Mouse (Mus musculus) small intestine, adult 2 months (tissue): ENCODE data around the gene Atg4d. TPM values are rescaled to one million over a fixed set of nuclear protein-coding genes. Genes with fewer than 3 reads are reported as not detected.

Experiments used
- H3K27ac ChIP-seq: fragments of 200-500 bp; 2 replicates; pipeline ENCODE4 v1.5.1; 2012; ENCODE audit warnings: low read depth, low read length, control low read depth, inconsistent platforms; ENCODE audit not compliant: insufficient read depth
- H3K27me3 ChIP-seq: fragments of 200-500 bp; 2 replicates; pipeline ENCODE4 v1.6.1; 2012; ENCODE audit warnings: mild to moderate bottlenecking, moderate library complexity, low read length, inconsistent platforms; ENCODE audit not compliant: control insufficient read depth, insufficient read depth
- H3K36me3 ChIP-seq: fragments of 200-500 bp; 2 replicates; pipeline ENCODE4 v1.6.1; 2012; ENCODE audit warnings: mild to moderate bottlenecking, low read length, control low read depth, inconsistent platforms; ENCODE audit not compliant: control insufficient read depth, insufficient read depth
- H3K4me1 ChIP-seq: fragments of 200-500 bp; 2 replicates; pipeline ENCODE4 v1.6.1; 2012; ENCODE audit warnings: low read length, inconsistent platforms, mixed read lengths; ENCODE audit not compliant: control insufficient read depth, insufficient read depth, insufficient read length
- H3K4me3 ChIP-seq: fragments of 200-500 bp; 2 replicates; pipeline ENCODE4 v1.5.1; 2012; ENCODE audit warnings: low read depth, mild to moderate bottlenecking, control low read depth, inconsistent platforms, low read length, moderate library complexity
- CTCF ChIP-seq: fragments of 200-500 bp; IDR thresholded peaks from 2 replicates; pipeline ENCODE4 v1.5.1; 2012; ENCODE audit warnings: low read depth, mild to moderate bottlenecking, control low read depth, inconsistent platforms, low read length, moderate library complexity, mixed read lengths; ENCODE audit not compliant: insufficient replicate concordance, insufficient read length; ENCODE audit errors: extremely low read depth
- POLR2A ChIP-seq: fragments of 200-500 bp; IDR thresholded peaks from 2 replicates; pipeline ENCODE4 v1.6.1; 2012; ENCODE audit warnings: low read depth, mild to moderate bottlenecking, control low read depth, inconsistent platforms, low read length, moderate library complexity
- WGBS: fragments of 180-500 bp; shearing (Covaris S2); methylation state at CpG from one replicate; pipeline ENCODE4 v1.1.7; 2018; 5-methylcytosine and 5-hydroxymethylcytosine counted together
- polyA plus RNA-seq: library from polyadenylated mRNA; depleted of rRNA; stranded (reverse); fragments of >200 nt; gene quantifications from 2 replicates; pipeline ENCODE4 v1.2.3, GENCODE M21; 2012

Gene Atg4d
- polyA plus RNA-seq, 1 experiment = 144 TPM

GRCm38 (mm10) chr9:21274336-21274735, 9.2 kb downstream of the Atg4d start:
- Histone ChIP-seq H3K27ac (no peak overlapping the region), H3K4me3 (no peak overlapping the region), H3K27me3 (no peaks in the 10 kb centered on the region), H3K36me3 (peaks cover 74% of the 10 kb centered on the region), H3K4me1 (no peaks in the 10 kb centered on the region)
- no peak for TF ChIP-seq CTCF
- no peak for TF ChIP-seq POLR2A
- WGBS = 90% methylated on average over 3 of the region's 3 CpGs

DNA sequence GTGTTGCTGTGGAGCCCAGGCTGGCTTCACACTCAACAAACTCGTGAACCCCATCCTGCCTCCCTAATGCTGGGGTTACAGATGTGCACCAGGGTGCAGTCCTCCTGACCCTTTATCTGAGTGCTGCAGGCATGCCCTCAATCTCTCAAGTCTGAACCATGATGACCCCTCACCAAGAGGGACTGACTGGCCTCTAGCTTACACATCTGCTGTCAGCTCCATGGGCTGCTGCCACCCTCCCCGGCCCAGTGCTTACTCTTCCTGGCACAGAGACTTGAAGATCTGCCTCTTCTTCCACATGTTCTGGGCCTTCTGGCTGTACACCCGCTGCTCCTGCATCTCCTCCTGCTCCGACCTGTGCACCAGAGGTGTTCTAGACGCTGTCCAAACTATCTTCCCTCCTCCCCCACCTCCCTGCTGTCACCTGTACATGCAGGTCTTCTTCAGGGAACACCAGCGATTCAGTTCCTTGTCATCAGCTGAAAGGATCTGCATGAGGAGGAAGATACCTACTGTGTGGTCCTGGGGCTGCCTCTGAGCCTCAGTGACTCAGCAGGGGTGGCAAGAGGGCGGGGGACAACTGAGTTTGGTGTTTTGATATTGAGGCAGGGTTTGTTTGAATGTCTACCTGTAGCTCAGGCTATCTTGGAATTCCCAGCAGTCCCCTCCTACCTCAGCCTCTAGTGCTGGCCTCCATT, 10.1 kb downstream of the Atg4d start:
- Histone ChIP-seq H3K27me3 (no peaks in the 10 kb centered on the region), H3K4me1 (no peaks in the 10 kb centered on the region), H3K27ac (no peak overlapping the region), H3K36me3 (peaks cover 74% of the 10 kb centered on the region), H3K4me3 (no peak overlapping the region)
- TF ChIP-seq CTCF (no peak), POLR2A (no peak)
- WGBS = 80% methylated on average over 7 of the region's 7 CpGs

GRCm38 (mm10) chr9:21275727-21276126, 10.6 kb downstream of the Atg4d start:
- TF ChIP-seq POLR2A = no peak
- TF ChIP-seq CTCF = no peak

DNA sequence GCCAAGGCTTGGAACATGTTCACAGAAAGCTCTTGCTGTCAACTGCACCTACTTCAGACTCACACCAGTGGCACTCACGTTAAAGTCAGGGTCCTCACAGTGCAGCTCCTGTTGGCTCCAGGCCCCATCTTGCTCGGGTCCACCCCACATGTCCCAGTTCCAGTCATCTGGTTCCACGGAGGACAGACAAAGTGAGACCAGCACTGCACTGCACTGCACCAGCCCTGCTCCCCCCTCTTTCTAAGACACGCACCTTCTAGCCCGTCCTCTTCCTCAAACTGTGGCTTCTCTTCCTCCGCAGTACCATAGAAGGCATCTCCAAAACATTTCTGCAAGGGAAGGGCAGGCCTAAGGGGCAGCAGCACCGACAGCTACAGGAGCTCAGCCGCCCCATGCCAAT, 11.2 kb downstream of the Atg4d start:
- TF ChIP-seq CTCF (no peak), POLR2A (no peak)

More at GRCm38 (mm10) chr9:21275727-21276126, 10.6 kb downstream of the Atg4d start:
- Histone ChIP-seq H3K27ac (no peak overlapping the region), H3K36me3 (peaks cover 72% of the 10 kb centered on the region), H3K4me3 (no peak overlapping the region), H3K4me1 (no peaks in the 10 kb centered on the region), H3K27me3 (no peaks in the 10 kb centered on the region)
- WGBS = 86% methylated on average over 12 of the region's 12 CpGs

GRCm38 (mm10) chr9:21277776-21278175, 12.7 kb downstream of the Atg4d start:
- H3K27ac ChIP-seq = no peak overlapping the region
- no peak overlapping the region for H3K4me3 ChIP-seq
- WGBS = 90% methylated on average over 5 of the region's 5 CpGs
- TF ChIP-seq POLR2A = no peak
- no peak for TF ChIP-seq CTCF
- no peaks in the 10 kb centered on the region for H3K27me3 ChIP-seq
- no peaks in the 10 kb centered on the region for H3K4me1 ChIP-seq
- peaks cover 70% of the 10 kb centered on the region for H3K36me3 ChIP-seq

More for the DNA sequence above, 11.2 kb downstream of the Atg4d start:
- H3K36me3 ChIP-seq = peaks cover 72% of the 10 kb centered on the region
- no peak overlapping the region for H3K4me3 ChIP-seq
- H3K27ac ChIP-seq = no peak overlapping the region
- no peaks in the 10 kb centered on the region for H3K4me1 ChIP-seq
- no peaks in the 10 kb centered on the region for H3K27me3 ChIP-seq
- WGBS = 81% methylated on average over 8 of the region's 8 CpGs

DNA sequence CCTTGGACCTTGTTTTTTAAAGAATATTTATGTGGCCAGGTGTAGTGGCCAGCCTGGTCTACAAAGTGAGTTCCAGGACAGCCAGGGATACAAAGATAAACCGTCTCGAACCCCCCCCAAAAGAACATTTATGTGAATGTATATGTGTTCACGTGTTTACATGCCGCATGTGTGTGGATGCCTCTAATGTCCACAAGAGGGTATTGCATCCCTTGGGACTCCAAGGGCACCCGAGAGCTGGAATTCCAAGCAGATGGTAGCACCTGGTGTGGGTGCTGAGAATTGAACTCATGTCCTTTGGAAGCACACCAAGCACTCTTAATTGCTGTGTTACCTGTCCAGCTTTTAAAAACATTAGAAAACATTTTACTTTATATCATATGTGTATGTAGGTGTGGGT, 18.5 kb downstream of the Atg4d start:
- Histone ChIP-seq H3K36me3 (peaks cover 40% of the 10 kb centered on the region), H3K4me1 (peaks cover 5% of the 10 kb centered on the region), H3K27ac (no peak overlapping the region), H3K27me3 (no peaks in the 10 kb centered on the region), H3K4me3 (no peak overlapping the region)
- no peak for TF ChIP-seq CTCF
- no peak for TF ChIP-seq POLR2A
- 90% methylated on average over 5 of the region's 5 CpGs for WGBS

DNA sequence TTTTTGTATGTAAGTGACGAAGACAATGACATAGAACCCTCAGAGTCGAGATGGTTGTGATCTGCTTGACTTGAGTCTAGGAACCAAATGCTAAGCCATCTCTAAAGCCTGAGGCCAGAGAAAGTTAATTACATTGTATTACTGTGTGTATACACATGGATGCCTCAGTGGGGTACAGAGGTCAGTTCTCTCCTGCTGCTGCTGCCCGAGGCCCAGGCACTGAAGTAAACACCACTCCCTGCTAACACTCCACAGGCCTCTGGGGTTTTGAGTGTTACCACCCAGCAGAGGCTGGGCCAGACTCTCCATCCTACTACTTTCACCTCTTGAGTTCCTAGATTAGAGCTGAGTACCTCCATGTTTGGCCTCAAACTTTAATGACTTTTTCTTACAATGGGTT, 18.9 kb downstream of the Atg4d start:
- no peak overlapping the region for H3K27ac ChIP-seq

GRCm38 (mm10) chr9:21286753-21287152, 21.7 kb downstream of the Atg4d start:
- Histone ChIP-seq H3K27ac (no peak overlapping the region), H3K36me3 (peaks cover 14% of the 10 kb centered on the region), H3K4me3 (no peak overlapping the region), H3K27me3 (no peaks in the 10 kb centered on the region), H3K4me1 (peaks cover 9% of the 10 kb centered on the region)
- 30% methylated on average over 3 of the region's 3 CpGs for WGBS
- no peak for TF ChIP-seq CTCF
- no peak for TF ChIP-seq POLR2A

More for the DNA sequence above, 18.9 kb downstream of the Atg4d start:
- no peak for TF ChIP-seq CTCF
- TF ChIP-seq POLR2A = no peak
- Histone ChIP-seq H3K36me3 (peaks cover 37% of the 10 kb centered on the region), H3K27me3 (no peaks in the 10 kb centered on the region), H3K4me1 (peaks cover 8% of the 10 kb centered on the region), H3K4me3 (no peak overlapping the region)
- WGBS = 63% methylated on average over 3 of the region's 3 CpGs
